Mouse (Mus musculus) kidney, embryonic 16.5 days (tissue): ENCODE data around the gene Fam131a. TPM values are rescaled to one million over a fixed set of nuclear protein-coding genes. Genes with fewer than 3 reads are reported as not detected.
"Not testable (repeated sequence)": the region's sequence is repeated elsewhere in the genome, so short reads cannot be mapped to it uniquely, and the experiment has no call there.

ENCODE experiments used
- ATAC-seq: fragments of 200-750 bp; cut with Nextera tagmentation; 2 replicates; pipeline ENCODE4 v1.8.0; 2017; ENCODE audit warnings: moderate TSS enrichment; ENCODE audit not compliant: low FRiP score, low TSS enrichment
- H3K27ac ChIP-seq: fragments of 300-500 bp; sonication (generic); 2 replicates; pipeline ENCODE4 v1.5.1; 2014; ENCODE audit warnings: low read length
- H3K27me3 ChIP-seq: fragments of 300-500 bp; sonication (generic); 2 replicates; pipeline ENCODE4 v1.6.1; 2014; ENCODE audit warnings: low read length, control low read depth, mixed read lengths; ENCODE audit not compliant: insufficient read depth
- H3K36me3 ChIP-seq: fragments of 300-500 bp; sonication (generic); 2 replicates; pipeline ENCODE4 v1.6.1; 2014; ENCODE audit warnings: low read length, control low read depth, mixed read lengths; ENCODE audit not compliant: insufficient read depth
- H3K4me1 ChIP-seq: fragments of 300-500 bp; sonication (generic); 2 replicates; pipeline ENCODE4 v1.6.1; 2014; ENCODE audit warnings: low read length, control low read depth, mixed read lengths; ENCODE audit not compliant: insufficient read depth
- H3K4me2 ChIP-seq: fragments of 300-500 bp; sonication (generic); replicated peaks from 2 replicates; pipeline ENCODE4 v1.6.1; 2014; ENCODE audit warnings: low read depth, low read length
- H3K4me3 ChIP-seq: fragments of 300-500 bp; sonication (generic); 2 replicates; pipeline ENCODE4 v1.5.1; 2014; ENCODE audit warnings: mild to moderate bottlenecking, low read length
- H3K9ac ChIP-seq: fragments of 300-500 bp; sonication (generic); replicated peaks from 2 replicates; pipeline ENCODE4 v1.6.1; 2014; ENCODE audit warnings: low read length
- H3K9me3 ChIP-seq: fragments of 300-500 bp; sonication (generic); 2 replicates; pipeline ENCODE4 v1.6.1; 2016; ENCODE audit warnings: low read length, control low read depth
- WGBS: fragments of 180-500 bp; shearing (Covaris S2); extraction: QIAGEN DNeasy Blood & Tissue Kit; methylation state at CpG from one replicate; pipeline ENCODE4 v1.1.7; 2014; 5-methylcytosine and 5-hydroxymethylcytosine counted together
- polyA plus RNA-seq: library from polyadenylated mRNA; unstranded; fragments of >200 nt; fragmentation: Nextera tagmentation; extraction: Ambion mirVana; gene quantifications from 2 replicates; pipeline ENCODE4 v1.2.1, GENCODE M21; 2015

Fam131a gene
- 7.6 and 8.0 TPM in 2 replicates for polyA plus RNA-seq

DNA sequence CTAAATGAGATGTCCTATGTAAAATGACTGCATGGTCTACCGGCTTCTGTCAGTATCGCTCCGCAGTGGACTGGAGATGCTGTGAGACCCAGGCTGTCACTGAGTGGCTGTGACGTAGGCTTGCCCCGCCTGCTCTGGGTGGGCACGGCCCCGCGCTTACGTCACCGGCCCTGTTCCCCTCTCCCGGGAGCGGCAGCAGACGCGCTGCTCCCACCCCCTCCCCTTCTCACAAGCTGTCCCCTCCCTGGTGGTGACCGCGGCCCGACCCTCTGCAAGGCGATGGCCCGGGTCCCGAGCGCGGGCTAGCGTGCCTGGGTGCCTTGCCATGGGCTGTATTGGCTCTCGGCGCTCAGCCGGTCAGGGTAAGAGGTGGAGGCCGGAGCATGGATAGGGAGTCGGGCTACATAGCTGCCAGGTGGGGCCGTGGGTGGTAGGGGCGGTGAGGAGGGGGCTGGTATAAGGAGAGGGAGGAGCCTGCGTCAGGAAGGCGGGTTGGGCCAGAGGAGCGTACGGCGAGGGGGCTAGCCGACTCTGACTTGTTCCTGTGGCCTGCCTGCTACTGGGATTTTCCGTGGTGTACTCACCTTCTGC lies at the start of gene Fam131a:
Gene Fam131a, plus strand, starts transcription at position 131 of the 591 bp plus-strand sequence.
- Histone ChIP-seq H3K27me3 (no peaks in the 10 kb centered on the region), H3K9ac (peak within 1 kb of the TSS; percentile 79), H3K36me3 (peaks cover 36% of the 10 kb centered on the region), H3K9me3 (no peaks in the 10 kb centered on the region), H3K27ac (peak within 1 kb of the TSS; percentile 88), H3K4me3 (peak within 1 kb of the TSS; percentile 73), H3K4me2 (peak within 1 kb of the TSS; percentile 93), H3K4me1 (peaks cover 31% of the 10 kb centered on the region)
- ATAC-seq, result peak; percentile 95
- WGBS, result under 1% methylated on average over 36 of the region's 37 CpGs

DNA sequence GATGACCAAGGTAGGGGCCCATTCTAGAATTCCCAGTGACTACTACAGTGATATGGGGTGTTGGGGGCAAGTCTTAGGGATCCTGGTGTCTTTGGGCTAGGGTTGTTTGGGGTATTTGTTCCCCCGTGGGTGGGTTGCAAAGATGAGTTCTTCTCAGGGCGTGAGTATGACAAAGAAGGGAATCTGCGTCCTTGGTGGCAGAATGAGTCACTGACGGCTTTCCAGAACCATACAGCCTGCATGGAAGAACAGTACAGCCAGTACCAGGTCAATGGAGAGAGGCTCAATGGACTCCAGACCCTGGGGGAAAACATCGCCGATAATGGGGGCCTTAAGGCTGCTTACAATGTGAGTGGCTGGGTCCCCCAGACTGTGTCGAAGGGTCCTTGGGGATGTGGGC lies 49.1 kb upstream of the Fam131a start:
- no peak overlapping the region for H3K4me2 ChIP-seq
- H3K4me3 ChIP-seq, result no peak overlapping the region
- no peaks in the 10 kb centered on the region for H3K4me1 ChIP-seq
- ATAC-seq, result no peak
- no peak overlapping the region for H3K9ac ChIP-seq
- H3K9me3 ChIP-seq, result no peaks in the 10 kb centered on the region
- H3K36me3 ChIP-seq, result no peaks in the 10 kb centered on the region
- 83% methylated on average over 7 of the region's 7 CpGs for WGBS
- no peak overlapping the region for H3K27ac ChIP-seq
- H3K27me3 ChIP-seq, result no peaks in the 10 kb centered on the region

DNA sequence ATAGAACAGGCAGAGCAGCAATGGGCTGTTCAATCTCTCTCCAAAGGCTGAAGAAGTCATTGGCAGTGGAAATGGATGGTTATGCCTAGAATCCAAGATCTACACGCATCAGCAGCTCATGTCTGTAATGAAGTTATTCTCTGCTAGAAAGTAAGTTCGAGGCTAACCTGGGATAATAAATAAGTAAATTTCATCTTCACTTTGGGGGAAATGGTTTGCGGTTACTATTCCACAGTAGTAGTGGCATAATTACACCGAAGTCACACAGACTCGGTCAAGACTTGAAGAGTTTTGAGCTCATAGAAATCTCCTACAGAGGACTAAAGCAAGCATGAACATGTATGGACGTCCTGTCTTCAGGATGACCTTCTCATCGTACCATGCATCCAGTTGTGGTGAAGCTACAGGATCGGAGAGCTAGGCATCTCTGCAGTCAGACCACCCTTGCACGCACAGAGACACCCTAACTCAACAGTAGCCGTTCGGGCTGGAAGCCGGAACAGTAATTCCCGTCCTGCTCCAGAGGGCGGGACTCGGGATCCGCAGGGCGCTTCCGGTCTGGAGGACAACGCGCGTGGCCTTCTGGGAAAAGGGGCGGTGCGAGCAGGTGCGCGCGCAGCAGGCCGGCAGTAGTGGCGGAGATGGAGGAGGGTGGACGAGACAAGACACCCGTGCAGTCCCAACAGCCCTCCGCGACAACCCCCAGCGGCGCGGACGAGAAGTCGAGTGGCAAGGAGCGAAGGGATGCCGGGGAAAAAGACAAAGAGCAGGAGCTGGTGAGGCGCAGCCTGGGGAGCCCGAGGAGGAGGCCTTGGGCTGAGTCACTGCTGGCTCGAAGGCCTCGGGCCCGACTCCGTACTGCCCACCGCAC lies 41.7 kb upstream of the Fam131a start, which contains the start of gene Psmd2:
Gene Psmd2, plus strand, starts transcription at position 577 of the 871 bp plus-strand sequence.
- Histone ChIP-seq H3K27ac (peak within 1 kb of the TSS; percentile 84), H3K4me3 (peak within 1 kb of the TSS; percentile 80), H3K9me3 (no peaks in the 10 kb centered on the region), H3K9ac (peak within 1 kb of the TSS; percentile 90), H3K4me1 (peaks cover 16% of the 10 kb centered on the region), H3K4me2 (peak within 1 kb of the TSS; percentile 84), H3K27me3 (no peaks in the 10 kb centered on the region), H3K36me3 (peaks cover 23% of the 10 kb centered on the region)
- WGBS, result 2% methylated on average over 46 of the region's 46 CpGs
- peak; percentile 96 for ATAC-seq

DNA sequence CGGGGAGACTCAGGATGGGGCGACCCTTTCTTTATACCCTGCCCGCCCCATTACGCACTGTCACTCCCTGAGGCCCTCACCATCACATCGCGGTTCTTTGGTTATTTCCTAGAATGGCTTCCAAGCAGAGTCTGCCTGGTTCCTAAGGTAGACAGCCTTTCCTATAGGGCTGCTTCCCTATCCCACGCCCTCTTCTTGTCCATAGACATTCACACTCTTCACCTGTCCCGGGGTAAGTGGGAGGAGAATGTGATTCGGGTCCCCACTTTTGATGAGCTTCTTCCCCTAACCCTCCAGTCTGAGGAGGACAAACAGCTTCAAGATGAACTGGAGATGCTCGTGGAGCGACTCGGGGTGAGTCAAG lies 41.1 kb upstream of the Fam131a start:
- H3K36me3 ChIP-seq, result peaks cover 29% of the 10 kb centered on the region
- H3K4me2 ChIP-seq, result peak overlapping the region; percentile 84
- H3K27me3 ChIP-seq, result no peaks in the 10 kb centered on the region
- no peak; the same call in 1 of the 2 replicates for ATAC-seq
- H3K4me3 ChIP-seq, result peak overlapping the region; percentile 80
- no peaks in the 10 kb centered on the region for H3K9me3 ChIP-seq
- WGBS, result 8% methylated on average over 12 of the region's 12 CpGs
- H3K9ac ChIP-seq, result peak overlapping the region; percentile 90
- peaks cover 16% of the 10 kb centered on the region for H3K4me1 ChIP-seq
- H3K27ac ChIP-seq, result peak overlapping the region; percentile 43; the same call in 1 of the 2 replicates

DNA sequence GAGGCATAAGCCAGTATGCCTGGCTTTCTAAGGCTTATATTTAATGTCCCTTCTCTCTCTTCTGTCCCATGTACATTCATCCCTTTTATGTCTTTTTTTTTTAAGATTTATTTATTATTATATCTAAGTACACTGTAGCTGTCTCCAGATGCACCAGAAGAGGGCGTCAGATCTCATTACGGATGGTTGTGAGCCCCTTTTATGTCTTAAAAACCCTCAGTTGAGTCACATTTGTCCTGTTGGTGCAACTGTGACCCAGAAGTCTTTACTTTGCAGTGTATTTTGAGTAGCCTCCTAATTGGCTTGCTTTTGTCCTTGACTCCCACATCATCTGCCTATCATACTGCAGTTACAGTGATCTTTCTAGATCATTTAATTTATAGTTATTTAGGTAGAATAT lies 39.7 kb upstream of the Fam131a start:
- Histone ChIP-seq H3K4me2 (no peak overlapping the region), H3K4me1 (peaks cover 16% of the 10 kb centered on the region), H3K27me3 (no peaks in the 10 kb centered on the region), H3K27ac (no peak overlapping the region), H3K9ac (0 out of 2 replicates have a peak overlapping the region, but pooled peaks have one; percentile 35), H3K4me3 (no peak overlapping the region), H3K9me3 (no peaks in the 10 kb centered on the region), H3K36me3 (peaks cover 43% of the 10 kb centered on the region)
- ATAC-seq, result no peak
- 63% methylated on average over 2 of the region's 2 CpGs for WGBS

DNA sequence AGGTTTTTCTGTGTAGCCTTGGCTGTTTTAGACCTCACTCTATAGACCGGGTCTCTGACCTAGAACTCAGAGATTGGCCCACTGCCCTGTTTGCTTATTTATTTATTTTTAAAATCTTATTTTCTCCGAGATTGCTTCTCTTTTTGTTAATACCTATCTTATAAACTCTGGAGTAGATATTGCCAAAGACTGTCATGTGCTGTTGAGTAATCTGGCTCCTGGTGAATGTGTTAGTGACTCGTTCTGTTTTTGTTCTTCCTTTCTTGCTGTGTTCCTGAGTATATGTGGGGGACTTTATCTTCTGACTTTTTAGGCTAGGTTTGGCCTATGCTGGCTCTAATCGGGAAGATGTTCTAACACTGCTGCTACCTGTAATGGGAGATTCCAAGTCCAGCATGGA lies 35.4 kb upstream of the Fam131a start:
- Histone ChIP-seq H3K9me3 (no peaks in the 10 kb centered on the region), H3K36me3 (peaks cover 74% of the 10 kb centered on the region), H3K4me3 (no peak overlapping the region), H3K4me2 (no peak overlapping the region), H3K27ac (no peak overlapping the region), H3K9ac (no peak overlapping the region), H3K4me1 (peaks cover 5% of the 10 kb centered on the region), H3K27me3 (no peaks in the 10 kb centered on the region)
- ATAC-seq, result no peak
- WGBS, result 92% methylated on average over 4 of the region's 4 CpGs

DNA sequence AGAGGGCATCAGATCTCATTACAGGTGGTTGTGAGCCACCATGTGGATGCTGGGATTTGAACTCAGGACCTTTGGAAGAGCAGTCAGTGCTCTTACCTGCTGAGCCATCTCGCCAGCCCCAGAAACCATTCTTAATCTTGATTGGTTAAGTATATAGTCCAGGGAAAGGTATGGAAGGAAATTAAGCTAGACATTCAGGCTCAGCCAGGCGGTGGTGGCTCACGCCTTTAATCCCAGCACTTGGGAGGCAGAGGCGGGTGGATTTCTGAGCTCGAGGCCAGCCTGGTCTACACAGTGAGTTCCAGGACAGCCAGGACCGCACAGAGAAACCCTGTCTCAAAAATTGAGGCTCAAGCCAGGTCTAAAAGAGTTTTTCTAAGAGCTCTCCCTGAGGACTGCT lies 25.0 kb upstream of the Fam131a start, which contains the start of gene Eif4g1:
Gene Eif4g1, plus strand, starts transcription at position 301 of the 400 bp plus-strand sequence.
- H3K9me3 ChIP-seq, H3K4me2 ChIP-seq, H3K27me3 ChIP-seq, H3K27ac ChIP-seq, H3K4me3 ChIP-seq, H3K9ac ChIP-seq, H3K36me3 ChIP-seq, H3K4me1 ChIP-seq, ATAC-seq: not testable (repeated sequence)
- WGBS, result 100% methylated on average over 4 of the region's 6 CpGs

DNA sequence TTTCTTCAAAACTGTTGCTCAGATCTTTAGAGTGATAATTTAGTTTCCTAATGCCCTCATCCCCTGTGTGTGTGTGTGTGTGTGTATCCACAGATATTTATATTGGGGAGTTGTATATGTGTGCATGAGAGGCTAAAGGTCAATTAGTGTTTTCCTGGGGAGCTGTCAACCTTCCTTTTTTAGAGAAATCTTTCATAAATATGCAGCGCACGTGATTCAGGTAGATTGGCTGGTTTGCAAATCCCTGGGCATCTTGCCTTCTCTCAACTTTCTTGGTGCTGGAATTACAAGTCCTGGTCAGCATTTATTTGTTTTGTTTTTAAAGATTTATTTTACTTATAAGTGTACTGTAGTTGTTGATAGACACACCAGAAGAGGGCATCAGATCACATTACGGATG lies 22.8 kb upstream of the Fam131a start:
- no peak for ATAC-seq
- no peaks in the 10 kb centered on the region for H3K27me3 ChIP-seq
- H3K4me1 ChIP-seq, result peaks cover 14% of the 10 kb centered on the region
- no peaks in the 10 kb centered on the region for H3K9me3 ChIP-seq
- peaks cover 6% of the 10 kb centered on the region for H3K36me3 ChIP-seq
- 81% methylated on average over 3 of the region's 3 CpGs for WGBS
- no peak overlapping the region for H3K4me3 ChIP-seq
- H3K27ac ChIP-seq, result no peak overlapping the region
- no peak overlapping the region for H3K9ac ChIP-seq
- H3K4me2 ChIP-seq, result no peak overlapping the region

DNA sequence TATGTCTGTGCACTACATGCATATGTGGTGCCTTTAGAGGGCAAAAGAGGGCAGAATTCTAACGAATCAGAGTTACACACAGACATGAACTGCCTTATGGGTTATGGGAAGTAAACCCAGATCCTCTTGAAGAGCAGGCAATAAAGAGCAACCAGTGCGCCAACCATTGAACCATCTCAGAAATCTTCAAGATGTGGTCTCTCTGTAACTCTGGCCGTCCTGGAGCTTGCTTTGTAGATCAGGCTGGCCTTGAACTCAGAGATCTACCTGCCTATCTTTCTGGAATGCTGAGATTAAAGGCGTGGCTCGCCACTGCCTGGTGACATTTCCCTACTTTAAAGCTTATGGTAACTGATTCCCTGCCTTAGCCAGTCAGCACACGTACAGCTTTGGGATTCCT lies 21.2 kb upstream of the Fam131a start:
- H3K27me3 ChIP-seq, result no peaks in the 10 kb centered on the region
- H3K9me3 ChIP-seq, result no peaks in the 10 kb centered on the region
- no peak overlapping the region for H3K9ac ChIP-seq
- 23% methylated on average over 6 of the region's 6 CpGs for WGBS
- H3K4me2 ChIP-seq, result peak overlapping the region; percentile 99
- H3K4me1 ChIP-seq, result peaks cover 14% of the 10 kb centered on the region
- peaks cover 17% of the 10 kb centered on the region for H3K36me3 ChIP-seq
- peak overlapping the region; percentile 97 for H3K4me3 ChIP-seq
- no peak for ATAC-seq
- peak overlapping the region; percentile 72 for H3K27ac ChIP-seq

DNA sequence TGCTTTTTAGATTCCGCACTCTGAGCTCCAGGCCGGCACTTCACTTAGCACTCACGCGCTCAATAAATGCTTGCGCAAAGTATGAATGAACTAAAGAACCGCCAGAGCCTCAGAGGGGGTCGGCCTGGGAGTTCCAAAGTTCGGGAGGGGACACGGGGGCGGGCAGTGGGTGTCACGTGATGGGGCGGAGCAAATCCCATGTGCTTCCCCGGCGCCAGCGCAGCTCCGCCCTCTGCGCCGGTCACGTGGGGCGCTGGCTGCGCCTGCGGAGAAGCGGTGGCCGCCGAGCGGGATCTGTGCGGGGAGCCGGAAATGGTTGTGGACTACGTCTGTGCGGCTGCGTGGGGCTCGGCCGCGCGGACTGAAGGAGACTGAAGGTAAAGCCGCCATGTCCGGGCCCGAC lies 20.5 kb upstream of the Fam131a start:
- Histone ChIP-seq H3K27ac (peak overlapping the region; percentile 95), H3K9me3 (no peaks in the 10 kb centered on the region), H3K9ac (peak overlapping the region; percentile 96), H3K4me3 (peak overlapping the region; percentile 97), H3K36me3 (peaks cover 23% of the 10 kb centered on the region), H3K4me1 (peaks cover 14% of the 10 kb centered on the region), H3K27me3 (no peaks in the 10 kb centered on the region), H3K4me2 (peak overlapping the region; percentile 99)
- peak; percentile 96 for ATAC-seq
- under 1% methylated on average over 35 of the region's 38 CpGs for WGBS
